Mouse (Mus musculus): ENCODE results near the gene Slc38a2.

- TF ChIP-seq CTCF (IDR thresholded peaks at IDR 0.05; ENCODE audit: insufficient read depth, low read length) (no peak), POLR2A (IDR thresholded peaks at IDR 0.05; ENCODE audit: borderline replicate concordance, extremely low read depth, low read depth, low read length) (no peak)
These were observed 38.9 kb downstream of the Slc38a2 start for GRCm38 (mm10) chr15:96660590-96661141.

Measured in lung, adult 2 months (tissue).